Mouse (Mus musculus): ENCODE results near the gene Slc35b3. TPM values are rescaled to one million over a fixed set of nuclear protein-coding genes. Genes with fewer than 3 reads are reported as not detected.

The Slc35b3 gene
- total RNA-seq (2014; fragmentation: Nextera tagmentation): 25.5 and 40.9 TPM in 2 replicates
- 19.7 and 35.4 TPM in 2 replicates for total RNA-seq (2017)

DNA sequence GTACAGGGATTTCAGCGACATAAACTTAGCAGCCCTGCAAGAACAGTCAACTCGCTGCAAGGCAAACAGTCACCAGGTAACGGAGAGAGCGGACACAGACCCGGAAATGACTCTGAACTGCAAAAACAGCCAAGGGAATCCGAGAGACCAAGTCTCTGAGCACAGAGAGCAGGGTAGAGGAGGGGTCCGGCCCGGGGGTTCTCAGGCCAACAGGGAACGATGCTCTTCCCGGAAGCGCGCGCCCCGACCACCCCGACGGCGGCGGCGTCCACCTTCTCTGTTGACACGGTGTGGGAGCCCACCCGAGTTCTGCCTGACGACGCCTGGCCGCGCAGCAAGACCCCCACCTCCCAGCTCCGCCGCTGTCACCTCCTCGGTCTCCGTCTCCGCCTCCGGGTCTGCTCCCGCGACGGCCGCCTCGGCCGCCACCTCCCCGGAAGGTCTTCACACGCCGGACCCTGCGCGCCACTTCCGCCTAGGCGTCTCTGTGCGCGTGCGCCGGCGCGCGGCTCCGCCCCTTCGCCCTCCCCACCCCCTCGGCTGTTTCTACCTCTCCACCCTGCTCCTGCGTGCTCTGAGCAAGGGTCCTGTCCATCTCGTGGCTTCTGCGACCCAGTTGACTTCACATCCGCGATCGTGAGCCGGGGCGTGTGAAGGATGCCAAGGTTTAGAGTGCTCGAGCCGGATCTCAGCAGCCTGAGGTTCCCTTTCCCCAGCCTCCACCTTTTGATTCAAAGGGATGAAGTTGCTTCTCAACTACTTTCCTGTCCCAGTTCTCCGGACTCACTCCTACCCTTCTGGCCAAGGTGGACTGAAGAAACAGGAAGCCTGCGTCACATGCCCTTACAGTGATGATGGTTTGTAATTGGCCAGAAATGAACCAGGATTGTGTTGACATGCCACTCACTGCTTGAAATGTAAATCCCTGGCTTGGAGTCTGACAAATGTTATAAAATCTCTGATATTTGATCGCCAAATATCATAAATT, at the start of gene Slc35b3:
Gene Slc35b3 (minus strand): TSS at position 813 of the 988 bp plus-strand sequence.
- peak; percentile 93 for ATAC-seq (replicated peaks; ENCODE audit: low FRiP score, low TSS enrichment, poor library complexity, severe bottlenecking)

DNA sequence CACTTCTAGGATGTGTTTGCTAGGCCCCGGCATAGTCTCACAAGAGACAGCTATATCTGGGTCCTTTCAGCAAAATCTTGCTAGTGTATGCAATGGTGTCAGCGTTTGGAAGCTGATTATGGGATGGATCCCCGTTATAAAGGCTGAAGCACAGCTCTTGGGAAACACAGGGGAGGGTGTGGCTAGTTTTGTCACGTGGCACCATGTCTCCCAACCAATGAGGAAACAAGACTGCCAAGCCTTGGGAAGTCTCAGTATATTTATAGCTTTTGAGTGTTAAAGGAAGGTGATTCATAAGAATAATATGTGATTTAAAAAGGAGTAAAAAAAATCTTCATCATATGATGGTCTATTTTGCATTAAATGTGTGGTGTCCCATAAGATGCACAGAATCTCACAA, 49.6 kb upstream of the Slc35b3 start:
- no peak for ATAC-seq (replicated peaks; ENCODE audit: low FRiP score, low TSS enrichment, poor library complexity, severe bottlenecking)

GRCm38 (mm10) chr13:39003101-39003762, 42.6 kb upstream of the Slc35b3 start:
- ATAC-seq (replicated peaks; ENCODE audit: low FRiP score, low TSS enrichment, poor library complexity, severe bottlenecking): no peak

- ATAC-seq (replicated peaks; ENCODE audit: low FRiP score, low TSS enrichment, poor library complexity, severe bottlenecking): no peak
These were observed 41.7 kb upstream of the Slc35b3 start for GRCm38 (mm10) chr13:39002424-39002823.

GRCm38 (mm10) chr13:39001434-39001833, 40.8 kb upstream of the Slc35b3 start:
- ATAC-seq (replicated peaks; ENCODE audit: low FRiP score, low TSS enrichment, poor library complexity, severe bottlenecking): no peak

DNA sequence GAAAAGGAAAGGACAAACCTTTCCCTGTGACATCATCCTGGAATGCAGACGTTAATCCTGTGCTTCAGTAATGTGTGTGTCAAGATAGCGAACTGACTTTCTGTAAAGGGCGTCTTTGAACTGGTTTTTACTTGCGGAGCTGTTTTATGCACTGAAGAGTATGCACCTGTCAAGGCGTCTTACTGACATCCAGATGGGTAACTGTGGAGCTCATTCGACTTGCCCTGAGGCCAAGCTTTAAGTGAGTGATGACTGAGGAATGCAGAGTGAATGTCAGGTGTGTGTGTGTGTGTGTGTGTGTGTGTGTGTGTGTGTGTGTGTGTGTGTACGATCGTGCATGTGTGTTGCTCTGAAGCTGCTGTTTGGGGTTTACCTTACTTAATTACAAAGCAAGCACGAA, 38.3 kb upstream of the Slc35b3 start:
- ATAC-seq (replicated peaks; ENCODE audit: low FRiP score, low TSS enrichment, poor library complexity, severe bottlenecking): no peak

- ATAC-seq (replicated peaks; ENCODE audit: low FRiP score, low TSS enrichment, poor library complexity, severe bottlenecking): peak; percentile 47; the same call in 1 of the 2 replicates
These were observed 31.9 kb upstream of the Slc35b3 start for GRCm38 (mm10) chr13:38992529-38992928.

- ATAC-seq (replicated peaks; ENCODE audit: low FRiP score, low TSS enrichment, poor library complexity, severe bottlenecking): no peak
These were observed 23.1 kb upstream of the Slc35b3 start for GRCm38 (mm10) chr13:38983751-38984150.

GRCm38 (mm10) chr13:38980900-38981299, 20.2 kb upstream of the Slc35b3 start:
- ATAC-seq (replicated peaks; ENCODE audit: low FRiP score, low TSS enrichment, poor library complexity, severe bottlenecking): no peak

DNA sequence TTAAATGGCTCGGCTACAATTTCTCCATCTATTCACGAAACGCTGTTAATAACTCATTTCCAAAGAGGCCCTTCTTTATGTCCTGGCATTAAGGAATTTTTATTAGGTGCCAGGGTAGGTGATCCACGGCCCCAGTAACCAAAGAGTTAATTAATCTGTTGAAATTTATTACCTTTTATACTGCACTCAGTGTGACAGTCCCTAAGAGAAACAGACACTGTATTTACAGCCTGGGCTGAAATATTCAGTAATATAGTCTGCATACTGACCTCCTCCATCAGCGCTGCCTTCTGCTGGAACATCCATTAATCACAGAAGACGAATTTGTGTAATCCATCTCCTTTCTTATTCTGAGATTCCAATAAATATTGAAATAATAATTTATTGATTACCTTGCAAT, 16.3 kb upstream of the Slc35b3 start:
- ATAC-seq (replicated peaks; ENCODE audit: low FRiP score, low TSS enrichment, poor library complexity, severe bottlenecking): no peak

GRCm38 (mm10) chr13:38975853-38976252, 15.2 kb upstream of the Slc35b3 start:
- ATAC-seq (replicated peaks; ENCODE audit: low FRiP score, low TSS enrichment, poor library complexity, severe bottlenecking): no peak

GRCm38 (mm10) chr13:38972602-38973001, 11.9 kb upstream of the Slc35b3 start:
- no peak for ATAC-seq (replicated peaks; ENCODE audit: low FRiP score, low TSS enrichment, poor library complexity, severe bottlenecking)

- no peak for ATAC-seq (replicated peaks; ENCODE audit: low FRiP score, low TSS enrichment, poor library complexity, severe bottlenecking)
These were observed 10.4 kb upstream of the Slc35b3 start for GRCm38 (mm10) chr13:38971047-38971446.

DNA sequence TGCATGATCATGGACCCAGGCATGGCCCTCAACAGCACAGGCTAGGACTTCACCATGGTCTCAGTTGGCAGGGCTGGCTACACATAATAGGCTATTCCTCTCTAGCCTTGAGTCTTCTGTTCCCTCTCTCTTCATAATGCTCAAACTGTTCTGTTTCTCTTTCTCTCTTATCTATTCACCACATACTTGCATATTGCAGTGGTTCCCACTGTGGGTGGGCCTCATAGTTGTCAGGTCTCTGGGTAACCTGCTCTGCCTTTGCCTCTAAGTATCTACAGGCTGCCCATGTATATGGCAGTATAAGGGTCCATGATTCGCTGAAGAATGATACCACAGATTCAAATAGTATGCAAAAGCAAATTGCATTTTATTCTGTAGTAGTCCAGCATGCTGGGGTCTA, 6.8 kb upstream of the Slc35b3 start:
- ATAC-seq (replicated peaks; ENCODE audit: low FRiP score, low TSS enrichment, poor library complexity, severe bottlenecking): peak; percentile 55

GRCm38 (mm10) chr13:38966922-38967448, 6.3 kb upstream of the Slc35b3 start:
- peak; percentile 57 for ATAC-seq (replicated peaks; ENCODE audit: low FRiP score, low TSS enrichment, poor library complexity, severe bottlenecking)

DNA sequence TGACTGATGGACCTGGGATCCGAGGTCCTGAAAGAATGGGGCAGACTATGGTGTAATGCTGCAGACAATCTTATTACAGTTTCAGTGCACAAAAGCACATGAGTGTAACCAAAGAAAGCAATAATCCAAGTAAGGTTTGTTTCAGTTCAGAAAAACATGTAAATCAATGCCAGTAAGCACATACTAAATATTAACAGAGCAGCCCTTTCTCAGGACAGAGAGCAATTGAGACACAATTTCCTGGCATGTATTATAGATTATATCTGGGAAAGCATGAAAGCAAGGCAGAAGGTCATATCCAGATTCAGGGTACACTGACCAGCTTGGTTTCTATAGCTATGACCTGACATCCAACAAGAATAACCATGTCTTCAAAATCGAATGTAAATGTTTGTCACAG, 2.1 kb upstream of the Slc35b3 start:
- no peak for ATAC-seq (replicated peaks; ENCODE audit: low FRiP score, low TSS enrichment, poor library complexity, severe bottlenecking)

DNA sequence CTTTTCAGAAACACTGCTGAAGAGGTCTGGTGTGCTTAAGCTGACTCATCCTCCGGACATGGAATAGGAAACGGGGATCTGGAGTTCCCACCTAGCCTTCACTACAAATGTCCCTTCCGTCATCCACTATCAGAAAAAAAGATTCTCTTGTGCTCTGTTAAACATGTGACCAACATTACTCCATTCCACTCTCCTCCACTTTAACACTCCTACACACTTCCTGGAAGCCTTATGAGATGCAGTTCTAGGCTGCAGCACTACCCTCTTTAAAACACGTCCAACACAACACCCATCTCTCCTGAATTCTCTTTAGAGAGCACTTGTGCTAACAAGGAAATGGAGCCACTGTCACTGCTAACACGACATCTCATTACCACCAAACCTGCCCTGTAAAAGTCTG, 2.6 kb downstream of the Slc35b3 start:
- no peak for ATAC-seq (replicated peaks; ENCODE audit: low FRiP score, low TSS enrichment, poor library complexity, severe bottlenecking)

DNA sequence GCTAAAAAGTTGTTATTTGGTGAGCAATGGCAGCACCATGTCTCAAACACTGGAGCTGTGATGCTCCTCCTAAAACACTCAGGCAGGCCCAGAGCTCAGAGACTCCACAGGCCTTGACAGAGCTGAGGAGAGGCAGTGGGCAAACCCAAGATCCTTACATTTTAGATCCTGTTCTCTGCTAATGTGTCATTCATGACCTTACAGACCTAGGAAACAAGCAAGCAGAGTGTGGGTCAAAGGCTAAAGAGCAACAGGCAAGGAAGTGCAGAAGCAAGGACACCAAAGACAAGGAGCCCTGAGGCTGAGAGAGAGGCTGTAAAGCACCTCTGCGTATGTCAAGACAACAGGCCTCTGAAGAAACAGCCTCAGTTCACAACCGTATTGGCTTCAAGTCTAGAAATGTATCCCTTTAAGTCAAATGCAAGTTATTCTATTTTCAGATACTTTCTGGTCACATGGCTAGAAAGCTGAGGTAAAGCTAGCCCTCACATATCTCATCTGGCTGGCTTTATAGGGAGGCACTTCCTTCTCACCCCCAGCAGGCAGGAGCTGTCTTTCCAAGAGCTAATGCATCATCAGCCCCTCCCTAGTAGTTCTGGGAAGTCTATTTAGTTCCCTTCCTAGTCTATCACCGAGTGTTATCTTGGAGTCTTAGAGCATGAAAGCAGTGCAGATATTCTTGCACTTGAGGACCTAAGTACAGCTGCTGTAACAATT, 14.2 kb downstream of the Slc35b3 start:
- no peak for ATAC-seq (replicated peaks; ENCODE audit: low FRiP score, low TSS enrichment, poor library complexity, severe bottlenecking)

- no peak for ATAC-seq (replicated peaks; ENCODE audit: low FRiP score, low TSS enrichment, poor library complexity, severe bottlenecking)
These were observed 14.9 kb downstream of the Slc35b3 start for GRCm38 (mm10) chr13:38945767-38946166.

DNA sequence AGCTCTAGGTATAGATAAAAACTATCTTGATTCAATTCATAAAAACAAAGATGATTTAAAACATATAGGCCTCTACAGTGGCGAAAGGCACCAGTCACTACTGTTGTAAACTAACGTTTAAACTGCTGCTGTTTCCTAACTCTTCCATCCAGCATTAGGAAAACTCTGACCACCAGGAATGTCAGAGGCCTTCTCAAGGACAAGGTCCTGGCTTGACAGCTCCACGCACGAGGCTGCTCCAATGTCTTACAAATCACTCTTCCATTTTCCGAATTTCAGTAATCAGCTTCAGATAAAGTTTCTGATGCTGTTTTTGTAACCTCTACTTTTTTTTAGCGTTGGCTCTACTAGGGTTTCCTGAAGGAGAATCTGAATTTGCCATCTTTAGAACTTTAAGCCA, 15.7 kb downstream of the Slc35b3 start:
- no peak for ATAC-seq (replicated peaks; ENCODE audit: low FRiP score, low TSS enrichment, poor library complexity, severe bottlenecking)
